Mouse (Mus musculus): Measurements from ENCODE around the gene Ankrd24. TPM values are rescaled to one million over a fixed set of nuclear protein-coding genes. Genes with fewer than 3 reads are reported as not detected.

Gene Ankrd24
- polyA plus RNA-seq, 1 experiment, result 130 TPM

- WGBS, result 86% methylated on average over 1 of the region's 1 CpGs
- H3K4me3 ChIP-seq (replicated peaks; ENCODE audit: insufficient read depth, low read depth, low read length), result no peak overlapping the region
- no peaks in the 10 kb centered on the region for H3K27me3 ChIP-seq (ENCODE audit: control insufficient read depth, insufficient read depth, low read length)
- TF ChIP-seq POLR2A (IDR thresholded peaks at IDR 0.05; ENCODE audit: borderline replicate concordance, insufficient read depth, low read length), result no peak
- peaks cover 7% of the 10 kb centered on the region; the same call in 1 of the 2 replicates for H3K4me1 ChIP-seq (ENCODE audit: control insufficient read depth, insufficient read depth, low read length)
- peak in 1 of 2 experiments; percentile 20 for DNase-seq
- no peak overlapping the region for H3K27ac ChIP-seq (ENCODE audit: insufficient read depth, low read length)
Observed at GRCm38 (mm10) chr10:81608308-81608707, 20.0 kb upstream of the Ankrd24 start.

- no peak overlapping the region for H3K27ac ChIP-seq (ENCODE audit: insufficient read depth, low read length)
- WGBS, result 59% methylated on average over 3 of the region's 3 CpGs
- DNase-seq, result no peak
Observed at GRCm38 (mm10) chr10:81612779-81613178, 15.6 kb upstream of the Ankrd24 start.

GRCm38 (mm10) chr10:81615486-81615885 is 12.9 kb upstream of the Ankrd24 start:
- DNase-seq, result no peak

More at GRCm38 (mm10) chr10:81612779-81613178, 15.6 kb upstream of the Ankrd24 start:
- H3K27me3 ChIP-seq (ENCODE audit: control insufficient read depth, insufficient read depth, low read length), result no peaks in the 10 kb centered on the region
- H3K4me3 ChIP-seq (replicated peaks; ENCODE audit: insufficient read depth, low read depth, low read length), result no peak overlapping the region
- TF ChIP-seq POLR2A (IDR thresholded peaks at IDR 0.05; ENCODE audit: borderline replicate concordance, insufficient read depth, low read length) (no peak), CTCF (IDR thresholded peaks at IDR 0.05; ENCODE audit: borderline replicate concordance, insufficient read depth, low read depth, low read length) (no peak)
- no peaks in the 10 kb centered on the region for H3K4me1 ChIP-seq (ENCODE audit: control insufficient read depth, insufficient read depth, low read length)

GRCm38 (mm10) chr10:81619976-81620375 is 8.4 kb upstream of the Ankrd24 start:
- no peaks in the 10 kb centered on the region for H3K4me1 ChIP-seq (ENCODE audit: control insufficient read depth, insufficient read depth, low read length)
- H3K27me3 ChIP-seq (ENCODE audit: control insufficient read depth, insufficient read depth, low read length), result no peaks in the 10 kb centered on the region
- no peak overlapping the region for H3K4me3 ChIP-seq (replicated peaks; ENCODE audit: insufficient read depth, low read depth, low read length)
- WGBS, result 86% methylated on average over 5 of the region's 5 CpGs
- DNase-seq, result no peak
- TF ChIP-seq POLR2A (IDR thresholded peaks at IDR 0.05; ENCODE audit: borderline replicate concordance, insufficient read depth, low read length) (no peak), CTCF (IDR thresholded peaks at IDR 0.05; ENCODE audit: borderline replicate concordance, insufficient read depth, low read depth, low read length) (no peak)
- no peak overlapping the region for H3K27ac ChIP-seq (ENCODE audit: insufficient read depth, low read length)

More at GRCm38 (mm10) chr10:81615486-81615885, 12.9 kb upstream of the Ankrd24 start:
- Histone ChIP-seq H3K27me3 (ENCODE audit: control insufficient read depth, insufficient read depth, low read length) (no peaks in the 10 kb centered on the region), H3K4me3 (replicated peaks; ENCODE audit: insufficient read depth, low read depth, low read length) (no peak overlapping the region), H3K27ac (ENCODE audit: insufficient read depth, low read length) (no peak overlapping the region), H3K4me1 (ENCODE audit: control insufficient read depth, insufficient read depth, low read length) (no peaks in the 10 kb centered on the region)
- 53% methylated on average over 6 of the region's 6 CpGs for whole genome bisulfite sequencing
- TF ChIP-seq POLR2A (IDR thresholded peaks at IDR 0.05; ENCODE audit: borderline replicate concordance, insufficient read depth, low read length), result no peak
- no peak for TF ChIP-seq CTCF (IDR thresholded peaks at IDR 0.05; ENCODE audit: borderline replicate concordance, insufficient read depth, low read depth, low read length)

- Histone ChIP-seq H3K27ac (ENCODE audit: insufficient read depth, low read length) (no peak overlapping the region), H3K4me1 (ENCODE audit: control insufficient read depth, insufficient read depth, low read length) (no peaks in the 10 kb centered on the region), H3K27me3 (ENCODE audit: control insufficient read depth, insufficient read depth, low read length) (no peaks in the 10 kb centered on the region), H3K4me3 (replicated peaks; ENCODE audit: insufficient read depth, low read depth, low read length) (no peak overlapping the region)
- DNase-seq, result no peak
- TF ChIP-seq POLR2A (IDR thresholded peaks at IDR 0.05; ENCODE audit: borderline replicate concordance, insufficient read depth, low read length), result no peak
- no peak for TF ChIP-seq CTCF (IDR thresholded peaks at IDR 0.05; ENCODE audit: borderline replicate concordance, insufficient read depth, low read depth, low read length)
- WGBS, result 66% methylated on average over 9 of the region's 9 CpGs
Observed at GRCm38 (mm10) chr10:81620786-81621185, 7.6 kb upstream of the Ankrd24 start.

- no peak for TF ChIP-seq POLR2A (IDR thresholded peaks at IDR 0.05; ENCODE audit: borderline replicate concordance, insufficient read depth, low read length)
- no peak for TF ChIP-seq CTCF (IDR thresholded peaks at IDR 0.05; ENCODE audit: borderline replicate concordance, insufficient read depth, low read depth, low read length)
- 77% methylated on average over 8 of the region's 8 CpGs for WGBS
Observed at GRCm38 (mm10) chr10:81623441-81623840, 4.9 kb upstream of the Ankrd24 start.

GRCm38 (mm10) chr10:81626101-81626993 is 2.0 kb upstream of the Ankrd24 start:
- Histone ChIP-seq H3K27me3 (ENCODE audit: control insufficient read depth, insufficient read depth, low read length) (no peaks in the 10 kb centered on the region), H3K27ac (ENCODE audit: insufficient read depth, low read length) (no peak overlapping the region), H3K4me3 (replicated peaks; ENCODE audit: insufficient read depth, low read depth, low read length) (peak overlapping the region; percentile 73), H3K4me1 (ENCODE audit: control insufficient read depth, insufficient read depth, low read length) (peaks cover 8% of the 10 kb centered on the region)
- peak in 1 of 2 experiments; percentile 37 for DNase-seq
- 85% methylated on average over 22 of the region's 22 CpGs for WGBS
- TF ChIP-seq POLR2A (IDR thresholded peaks at IDR 0.05; ENCODE audit: borderline replicate concordance, insufficient read depth, low read length) (no peak), CTCF (IDR thresholded peaks at IDR 0.05; ENCODE audit: borderline replicate concordance, insufficient read depth, low read depth, low read length) (no peak)

More at GRCm38 (mm10) chr10:81623441-81623840, 4.9 kb upstream of the Ankrd24 start:
- Histone ChIP-seq H3K27me3 (ENCODE audit: control insufficient read depth, insufficient read depth, low read length) (no peaks in the 10 kb centered on the region), H3K27ac (ENCODE audit: insufficient read depth, low read length) (no peak overlapping the region), H3K4me1 (ENCODE audit: control insufficient read depth, insufficient read depth, low read length) (peaks cover 8% of the 10 kb centered on the region), H3K4me3 (replicated peaks; ENCODE audit: insufficient read depth, low read depth, low read length) (no peak overlapping the region)
- DNase-seq, result no peak

Measured in cerebellum, adult 2 months (tissue).